Mouse (Mus musculus) stomach, embryonic 16.5 days (tissue): Measurements from ENCODE around the gene Sesn2. TPM values are rescaled to one million over a fixed set of nuclear protein-coding genes. Genes with fewer than 3 reads are reported as not detected.
A peak's percentile ranks its signal among the peaks of the same experiment; 100 is the strongest.

ENCODE experiments used
- ATAC-seq: fragments of 200-750 bp; cut with Nextera tagmentation; 2 replicates; pipeline ENCODE4 v1.8.0; 2017; ENCODE audit warnings: moderate number of reproducible peaks, moderate TSS enrichment; ENCODE audit not compliant: insufficient read depth, low FRiP score
- H3K27ac ChIP-seq: fragments of 300-500 bp; sonication (generic); 2 replicates; pipeline ENCODE4 v1.5.1; 2014; ENCODE audit warnings: low read length
- H3K27me3 ChIP-seq: fragments of 300-500 bp; sonication (generic); 2 replicates; pipeline ENCODE4 v1.6.1; 2014; ENCODE audit warnings: low read length, control low read depth, mixed read lengths; ENCODE audit not compliant: control insufficient read depth, insufficient read depth
- H3K36me3 ChIP-seq: fragments of 300-500 bp; sonication (generic); 2 replicates; pipeline ENCODE4 v1.6.1; 2014; ENCODE audit warnings: low read length; ENCODE audit not compliant: control insufficient read depth, insufficient read depth
- H3K4me1 ChIP-seq: fragments of 300-500 bp; sonication (generic); 2 replicates; pipeline ENCODE4 v1.6.1; 2014; ENCODE audit warnings: low read length, control low read depth, mixed read lengths; ENCODE audit not compliant: control insufficient read depth, insufficient read depth
- H3K4me2 ChIP-seq: fragments of 300-500 bp; sonication (generic); 2 replicates; pipeline ENCODE4 v1.6.1; 2014; ENCODE audit warnings: low read depth, low read length, mixed read lengths
- H3K4me3 ChIP-seq: fragments of 300-500 bp; sonication (generic); replicated peaks from 2 replicates; pipeline ENCODE4 v1.5.1; 2014; ENCODE audit warnings: mild to moderate bottlenecking, low read length
- H3K9ac ChIP-seq: fragments of 300-500 bp; sonication (generic); 2 replicates; pipeline ENCODE4 v1.6.1; 2014; ENCODE audit warnings: low read length
- H3K9me3 ChIP-seq: fragments of 300-500 bp; sonication (generic); replicated peaks from 2 replicates; pipeline ENCODE4 v1.6.1; 2016; ENCODE audit warnings: low read length, control low read depth; ENCODE audit not compliant: control insufficient read depth
- whole genome bisulfite sequencing: fragments of 180-500 bp; shearing (Covaris S2); extraction: QIAGEN DNeasy Blood & Tissue Kit; methylation state at CpG from one replicate; pipeline ENCODE4 v1.1.7; 2014; 5-methylcytosine and 5-hydroxymethylcytosine counted together
- polyA plus RNA-seq: library from polyadenylated mRNA; unstranded; fragments of >200 nt; fragmentation: Nextera tagmentation; extraction: Ambion mirVana; gene quantifications from 2 replicates; pipeline ENCODE4 v1.2.1, GENCODE M21; 2015

Gene Sesn2
- polyA plus RNA-seq, 1 experiment from 2014 or later = 12.4 TPM

GRCm38 (mm10) chr4:132474631-132475030, 35.7 kb downstream of the Sesn2 start:
- H3K4me1 ChIP-seq = no peaks in the 10 kb centered on the region
- no peaks in the 10 kb centered on the region for H3K9me3 ChIP-seq
- H3K36me3 ChIP-seq = no peaks in the 10 kb centered on the region
- 68% methylated on average over 4 of the region's 4 CpGs for WGBS
- H3K27ac ChIP-seq = 0 out of 2 replicates have a peak overlapping the region, but pooled peaks have one; percentile 41
- no peak overlapping the region for H3K9ac ChIP-seq
- ATAC-seq = peak; percentile 72; the same call in 1 of the 2 replicates
- no peak overlapping the region for H3K4me2 ChIP-seq
- no peak overlapping the region for H3K4me3 ChIP-seq
- H3K27me3 ChIP-seq = no peaks in the 10 kb centered on the region

- no peak for ATAC-seq
- 86% methylated on average over 9 of the region's 9 CpGs for WGBS
- Histone ChIP-seq H3K36me3 (no peaks in the 10 kb centered on the region), H3K4me1 (no peaks in the 10 kb centered on the region), H3K9me3 (no peaks in the 10 kb centered on the region), H3K27me3 (no peaks in the 10 kb centered on the region), H3K4me3 (no peak overlapping the region), H3K4me2 (no peak overlapping the region), H3K9ac (no peak overlapping the region), H3K27ac (no peak overlapping the region)
Observed at GRCm38 (mm10) chr4:132473411-132473810, 36.9 kb downstream of the Sesn2 start.

- H3K4me3 ChIP-seq = no peak overlapping the region
- H3K36me3 ChIP-seq = no peaks in the 10 kb centered on the region
- 4% methylated on average over 3 of the region's 3 CpGs for WGBS
- ATAC-seq = no peak
- no peak overlapping the region for H3K4me2 ChIP-seq
- H3K9ac ChIP-seq = no peak overlapping the region
- no peaks in the 10 kb centered on the region for H3K27me3 ChIP-seq
- no peaks in the 10 kb centered on the region for H3K9me3 ChIP-seq
- no peak overlapping the region for H3K27ac ChIP-seq
- H3K4me1 ChIP-seq = no peaks in the 10 kb centered on the region
Observed at GRCm38 (mm10) chr4:132469873-132470272, 40.4 kb downstream of the Sesn2 start.

- 2% methylated on average over 5 of the region's 5 CpGs for WGBS
- peaks cover 14% of the 10 kb centered on the region for H3K4me1 ChIP-seq
- H3K9ac ChIP-seq = peak overlapping the region; percentile 70; the same call in 1 of the 2 replicates
- peak overlapping the region; percentile 30; the same call in 1 of the 2 replicates for H3K27ac ChIP-seq
- no peaks in the 10 kb centered on the region for H3K9me3 ChIP-seq
- H3K4me3 ChIP-seq = peak overlapping the region; percentile 57
- ATAC-seq = no peak
- peak overlapping the region; percentile 43 for H3K4me2 ChIP-seq
- no peaks in the 10 kb centered on the region for H3K27me3 ChIP-seq
- H3K36me3 ChIP-seq = peaks cover 11% of the 10 kb centered on the region
Observed at GRCm38 (mm10) chr4:132464255-132464613, 46.1 kb downstream of the Sesn2 start.

- H3K4me2 ChIP-seq = peak within 1 kb of the TSS; percentile 85
Observed at GRCm38 (mm10) chr4:132463430-132464254, 46.7 kb downstream of the Sesn2 start, which contains the start of gene Med18. TSS of gene Med18 (minus strand) at chr4:132463921.

GRCm38 (mm10) chr4:132462836-132463235, 47.5 kb downstream of the Sesn2 start:
- H3K4me2 ChIP-seq = peak overlapping the region; percentile 85
- 9% methylated on average over 11 of the region's 11 CpGs for WGBS
- ATAC-seq = no peak
- H3K4me1 ChIP-seq = peaks cover 14% of the 10 kb centered on the region
- H3K4me3 ChIP-seq = peak overlapping the region; percentile 57
- H3K36me3 ChIP-seq = peaks cover 17% of the 10 kb centered on the region
- H3K27ac ChIP-seq = no peak overlapping the region
- H3K9ac ChIP-seq = peak overlapping the region; percentile 70
- no peaks in the 10 kb centered on the region for H3K27me3 ChIP-seq
- no peaks in the 10 kb centered on the region for H3K9me3 ChIP-seq

More at GRCm38 (mm10) chr4:132463430-132464254, 46.7 kb downstream of the Sesn2 start, which contains the start of gene Med18:
- Histone ChIP-seq H3K27ac (peak within 1 kb of the TSS; percentile 59; the same call in 1 of the 2 replicates), H3K9ac (peak within 1 kb of the TSS; percentile 70), H3K4me3 (peak within 1 kb of the TSS; percentile 57), H3K4me1 (peaks cover 14% of the 10 kb centered on the region), H3K9me3 (no peaks in the 10 kb centered on the region), H3K36me3 (peaks cover 13% of the 10 kb centered on the region), H3K27me3 (no peaks in the 10 kb centered on the region)
- ATAC-seq = peak; percentile 91
- WGBS = under 1% methylated on average over 44 of the region's 44 CpGs

- 91% methylated on average over 8 of the region's 8 CpGs for WGBS
- Histone ChIP-seq H3K4me3 (no peak overlapping the region), H3K27me3 (no peaks in the 10 kb centered on the region), H3K9ac (no peak overlapping the region), H3K27ac (no peak overlapping the region), H3K4me1 (peaks cover 14% of the 10 kb centered on the region), H3K4me2 (no peak overlapping the region), H3K36me3 (peaks cover 17% of the 10 kb centered on the region), H3K9me3 (no peaks in the 10 kb centered on the region)
- no peak for ATAC-seq
Observed at GRCm38 (mm10) chr4:132460225-132460624, 50.1 kb downstream of the Sesn2 start.

GRCm38 (mm10) chr4:132455561-132455960, 54.7 kb downstream of the Sesn2 start:
- H3K4me2 ChIP-seq = no peak overlapping the region

GRCm38 (mm10) chr4:132455146-132455545, 55.2 kb downstream of the Sesn2 start:
- peak; percentile 85 for ATAC-seq

More at GRCm38 (mm10) chr4:132455561-132455960, 54.7 kb downstream of the Sesn2 start:
- Histone ChIP-seq H3K4me1 (peaks cover 4% of the 10 kb centered on the region; the same call in 1 of the 2 replicates), H3K27me3 (no peaks in the 10 kb centered on the region), H3K4me3 (no peak overlapping the region), H3K9ac (no peak overlapping the region), H3K27ac (peak overlapping the region; percentile 75), H3K36me3 (peaks cover 17% of the 10 kb centered on the region), H3K9me3 (no peaks in the 10 kb centered on the region)
- WGBS = 80% methylated on average over 6 of the region's 6 CpGs
- ATAC-seq = peak; percentile 3; the same call in 1 of the 2 replicates

More at GRCm38 (mm10) chr4:132455146-132455545, 55.2 kb downstream of the Sesn2 start:
- Histone ChIP-seq H3K27ac (peak overlapping the region; percentile 75), H3K27me3 (no peaks in the 10 kb centered on the region), H3K9me3 (no peaks in the 10 kb centered on the region), H3K4me2 (no peak overlapping the region), H3K36me3 (peaks cover 15% of the 10 kb centered on the region), H3K4me3 (no peak overlapping the region), H3K9ac (no peak overlapping the region), H3K4me1 (peaks cover 4% of the 10 kb centered on the region; the same call in 1 of the 2 replicates)
- 50% methylated on average over 3 of the region's 3 CpGs for WGBS
